Mouse (Mus musculus): Measurements from ENCODE around the gene Zfp423.

DNA sequence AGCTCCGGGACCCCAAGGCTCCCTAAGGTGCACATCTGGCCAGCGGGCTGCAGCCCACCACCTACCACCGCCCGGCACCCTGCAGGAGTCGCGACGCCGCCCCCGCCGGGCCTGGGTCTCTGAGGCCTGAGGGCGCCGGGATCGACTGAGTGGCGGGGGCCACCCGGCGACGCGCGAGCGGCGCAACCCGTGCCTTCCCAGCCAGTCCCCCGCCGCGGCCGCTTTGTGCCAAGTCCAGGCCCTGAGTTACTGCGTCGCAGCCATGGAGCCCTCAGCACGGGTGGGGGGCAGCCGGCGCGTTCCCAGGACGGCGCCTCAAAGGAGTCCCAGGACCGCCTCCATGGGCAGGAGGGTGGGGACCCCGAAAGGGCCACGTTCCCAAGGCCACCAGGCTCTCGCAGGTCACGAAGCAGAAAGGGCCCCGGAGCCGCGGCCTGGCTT is 15.7 kb downstream of the Zfp423 start:
- TF ChIP-seq CTCF (IDR thresholded peaks at IDR 0.05; ENCODE audit: borderline replicate concordance, insufficient read depth, low read length) (no peak), POLR2A (IDR thresholded peaks at IDR 0.05; ENCODE audit: low read depth, low read length) (no peak)
